Mouse (Mus musculus): ENCODE measurements around the gene Usp39.

Usp39 gene

GRCm38 (mm10) chr6:72302349-72302925, 42.5 kb downstream of the Usp39 start:
- no peak for DNase-seq (ENCODE audit: low spot score)

- DNase-seq (ENCODE audit: low spot score), result no peak
Measured at GRCm38 (mm10) chr6:72297825-72298224, 47.2 kb downstream of the Usp39 start.

- DNase-seq (ENCODE audit: low spot score), result no peak
Measured at GRCm38 (mm10) chr6:72292972-72293651, 51.9 kb downstream of the Usp39 start.

GRCm38 (mm10) chr6:72289484-72289883, 55.5 kb downstream of the Usp39 start:
- DNase-seq (ENCODE audit: low spot score), result no peak

- DNase-seq (ENCODE audit: low spot score), result peak; percentile 18
Measured at GRCm38 (mm10) chr6:72283914-72284313, 61.1 kb downstream of the Usp39 start.

GRCm38 (mm10) chr6:72280410-72280998, 64.5 kb downstream of the Usp39 start:
- no peak for DNase-seq (ENCODE audit: low spot score)

GRCm38 (mm10) chr6:72279505-72279904, 65.5 kb downstream of the Usp39 start:
- DNase-seq (ENCODE audit: low spot score), result no peak

GRCm38 (mm10) chr6:72278835-72279234, 66.1 kb downstream of the Usp39 start:
- DNase-seq (ENCODE audit: low spot score), result no peak

GRCm38 (mm10) chr6:72277508-72278166, 67.3 kb downstream of the Usp39 start:
- DNase-seq (ENCODE audit: low spot score), result no peak

- no peak for DNase-seq (ENCODE audit: low spot score)
Measured at GRCm38 (mm10) chr6:72276972-72277441, 68.0 kb downstream of the Usp39 start.

- DNase-seq (ENCODE audit: low spot score), result no peak
Measured at GRCm38 (mm10) chr6:72276141-72276540, 68.8 kb downstream of the Usp39 start.

- DNase-seq (ENCODE audit: low spot score), result no peak
Measured at GRCm38 (mm10) chr6:72275527-72275926, 69.5 kb downstream of the Usp39 start.

- DNase-seq (ENCODE audit: low spot score), result no peak
Measured at GRCm38 (mm10) chr6:72273153-72273552, 71.8 kb downstream of the Usp39 start.

GRCm38 (mm10) chr6:72272161-72272696, 72.8 kb downstream of the Usp39 start:
- DNase-seq (ENCODE audit: low spot score), result no peak

GRCm38 (mm10) chr6:72270952-72271519, 73.9 kb downstream of the Usp39 start:
- DNase-seq (ENCODE audit: low spot score), result no peak

GRCm38 (mm10) chr6:72270258-72270657, 74.7 kb downstream of the Usp39 start:
- no peak for DNase-seq (ENCODE audit: low spot score)
